Mouse (Mus musculus) C2C12 (cell line): ENCODE results near the gene Dip2c. TPM values are rescaled to one million over a fixed set of nuclear protein-coding genes. Genes with fewer than 3 reads are reported as not detected.

ENCODE experiments used
- H3K27me3 ChIP-seq: one replicate; pipeline ENCODE4 v1.6.1; 2011; ENCODE audit not compliant: control insufficient read depth, insufficient read depth, insufficient read length
- H3K36me3 ChIP-seq: one replicate; pipeline ENCODE4 v1.6.1; 2011; ENCODE audit not compliant: control insufficient read depth, insufficient read depth
- H3K4me3 ChIP-seq: one replicate; pipeline ENCODE4 v1.5.1; 2011; ENCODE audit warnings: mild to moderate bottlenecking, control low read depth; ENCODE audit not compliant: poor library complexity, insufficient read depth, severe bottlenecking
- H3K79me2 ChIP-seq: one replicate; pipeline ENCODE4 v1.6.1; 2011; ENCODE audit not compliant: control insufficient read depth, insufficient read depth
- H3K79me3 ChIP-seq: one replicate; pipeline ENCODE4 v1.6.1; 2011; ENCODE audit warnings: low read depth, control low read depth
- H3ac ChIP-seq: one replicate; pipeline ENCODE3; 2011; ENCODE audit warnings: low read depth; ENCODE audit not compliant: control insufficient read depth, insufficient read length
- CEBPB ChIP-seq: IDR thresholded peaks from one replicate; pipeline ENCODE4 v1.6.1; 2011; ENCODE audit warnings: low read depth, mild to moderate bottlenecking, control low read depth, moderate library complexity
- CTCF ChIP-seq: IDR thresholded peaks from one replicate; pipeline ENCODE4 v1.5.1; 2011; ENCODE audit not compliant: control insufficient read depth, insufficient read depth, insufficient read length
- FOSL1 ChIP-seq: IDR thresholded peaks from one replicate; pipeline ENCODE4 v1.8.0; 2011; ENCODE audit warnings: mild to moderate bottlenecking, low read length; ENCODE audit not compliant: poor library complexity, insufficient read depth, severe bottlenecking
- MAX ChIP-seq: IDR thresholded peaks from one replicate; pipeline ENCODE4 v1.6.1; 2011; ENCODE audit warnings: mild to moderate bottlenecking, control low read depth
- MYOD1 ChIP-seq: IDR thresholded peaks from one replicate; pipeline ENCODE4 v1.6.1; 2011; ENCODE audit warnings: low read depth; ENCODE audit not compliant: control insufficient read depth, insufficient read length
- MYOG ChIP-seq: IDR thresholded peaks from one replicate; pipeline ENCODE4 v1.6.1; 2011; ENCODE audit not compliant: control insufficient read depth, insufficient read length; ENCODE audit errors: extremely low read depth
- USF1 ChIP-seq: IDR thresholded peaks from one replicate; pipeline ENCODE4 v1.6.1; 2011; ENCODE audit warnings: low read depth, mild to moderate bottlenecking, control low read depth, moderate library complexity
- polyA plus RNA-seq: library from polyadenylated mRNA; unstranded; fragments of >200 nt; fragmentation: generic; extraction: Trizol; gene quantifications from one replicate; pipeline ENCODE4 v1.2.1, GENCODE M21; 2012; ENCODE audit warnings: missing spikeins

Dip2c gene
- polyA plus RNA-seq, 1 experiment: 4.8 TPM

- no peak overlapping the region for H3ac ChIP-seq
- no peaks in the 10 kb centered on the region for H3K79me3 ChIP-seq
- no peak overlapping the region for H3K4me3 ChIP-seq
- no peak for TF ChIP-seq MYOG
- no peak for TF ChIP-seq FOSL1
- TF ChIP-seq CEBPB: no peak
- no peak for TF ChIP-seq MAX
- TF ChIP-seq CTCF: no peak
- TF ChIP-seq USF1: no peak
- TF ChIP-seq MYOD1: no peak
- no peaks in the 10 kb centered on the region for H3K27me3 ChIP-seq
- H3K36me3 ChIP-seq: no peaks in the 10 kb centered on the region
- H3K79me2 ChIP-seq: no peaks in the 10 kb centered on the region
These were observed 149.9 kb downstream of the Dip2c start for GRCm38 (mm10) chr13:9426267-9426666.

- TF ChIP-seq USF1 (no peak), MYOG (no peak), MYOD1 (no peak), MAX (no peak), CEBPB (no peak), FOSL1 (no peak), CTCF (no peak)
- Histone ChIP-seq H3K4me3 (no peak overlapping the region), H3K36me3 (no peaks in the 10 kb centered on the region), H3K79me3 (no peaks in the 10 kb centered on the region), H3ac (no peak overlapping the region), H3K79me2 (no peaks in the 10 kb centered on the region), H3K27me3 (no peaks in the 10 kb centered on the region)
These were observed 150.5 kb downstream of the Dip2c start for GRCm38 (mm10) chr13:9426779-9427178.

- TF ChIP-seq USF1 (no peak), FOSL1 (no peak), MYOD1 (no peak), MYOG (no peak), MAX (no peak), CTCF (no peak), CEBPB (no peak)
- H3K27me3 ChIP-seq: no peaks in the 10 kb centered on the region
- no peak overlapping the region for H3ac ChIP-seq
- no peaks in the 10 kb centered on the region for H3K79me2 ChIP-seq
- no peaks in the 10 kb centered on the region for H3K79me3 ChIP-seq
- H3K36me3 ChIP-seq: no peaks in the 10 kb centered on the region
- no peak overlapping the region for H3K4me3 ChIP-seq
These were observed 153.6 kb downstream of the Dip2c start for GRCm38 (mm10) chr13:9429884-9430283.

GRCm38 (mm10) chr13:9430724-9431123 lies 154.4 kb downstream of the Dip2c start:
- no peaks in the 10 kb centered on the region for H3K36me3 ChIP-seq
- TF ChIP-seq MYOG: no peak
- no peak for TF ChIP-seq CTCF
- TF ChIP-seq MAX: no peak
- TF ChIP-seq FOSL1: no peak
- TF ChIP-seq MYOD1: no peak
- TF ChIP-seq USF1: no peak
- TF ChIP-seq CEBPB: no peak
- no peaks in the 10 kb centered on the region for H3K27me3 ChIP-seq
- no peaks in the 10 kb centered on the region for H3K79me3 ChIP-seq
- H3K4me3 ChIP-seq: no peak overlapping the region
- H3ac ChIP-seq: no peak overlapping the region
- no peaks in the 10 kb centered on the region for H3K79me2 ChIP-seq

GRCm38 (mm10) chr13:9431441-9431840 lies 155.1 kb downstream of the Dip2c start:
- TF ChIP-seq CEBPB (no peak), MYOD1 (no peak), MYOG (no peak), USF1 (no peak), MAX (no peak), CTCF (no peak), FOSL1 (no peak)
- no peaks in the 10 kb centered on the region for H3K36me3 ChIP-seq
- no peak overlapping the region for H3ac ChIP-seq
- H3K4me3 ChIP-seq: no peak overlapping the region
- H3K79me3 ChIP-seq: no peaks in the 10 kb centered on the region
- H3K27me3 ChIP-seq: no peaks in the 10 kb centered on the region
- no peaks in the 10 kb centered on the region for H3K79me2 ChIP-seq

GRCm38 (mm10) chr13:9443066-9443465 lies 166.7 kb downstream of the Dip2c start:
- Histone ChIP-seq H3K27me3 (no peaks in the 10 kb centered on the region), H3ac (no peak overlapping the region), H3K79me3 (no peaks in the 10 kb centered on the region), H3K36me3 (no peaks in the 10 kb centered on the region), H3K79me2 (no peaks in the 10 kb centered on the region), H3K4me3 (no peak overlapping the region)
- TF ChIP-seq CTCF: no peak
- TF ChIP-seq FOSL1: no peak
- no peak for TF ChIP-seq CEBPB
- TF ChIP-seq MYOG: no peak
- no peak for TF ChIP-seq MYOD1
- no peak for TF ChIP-seq USF1
- TF ChIP-seq MAX: no peak
